Mouse (Mus musculus): ENCODE measurements around the gene Akap13.

Akap13 gene

DNA sequence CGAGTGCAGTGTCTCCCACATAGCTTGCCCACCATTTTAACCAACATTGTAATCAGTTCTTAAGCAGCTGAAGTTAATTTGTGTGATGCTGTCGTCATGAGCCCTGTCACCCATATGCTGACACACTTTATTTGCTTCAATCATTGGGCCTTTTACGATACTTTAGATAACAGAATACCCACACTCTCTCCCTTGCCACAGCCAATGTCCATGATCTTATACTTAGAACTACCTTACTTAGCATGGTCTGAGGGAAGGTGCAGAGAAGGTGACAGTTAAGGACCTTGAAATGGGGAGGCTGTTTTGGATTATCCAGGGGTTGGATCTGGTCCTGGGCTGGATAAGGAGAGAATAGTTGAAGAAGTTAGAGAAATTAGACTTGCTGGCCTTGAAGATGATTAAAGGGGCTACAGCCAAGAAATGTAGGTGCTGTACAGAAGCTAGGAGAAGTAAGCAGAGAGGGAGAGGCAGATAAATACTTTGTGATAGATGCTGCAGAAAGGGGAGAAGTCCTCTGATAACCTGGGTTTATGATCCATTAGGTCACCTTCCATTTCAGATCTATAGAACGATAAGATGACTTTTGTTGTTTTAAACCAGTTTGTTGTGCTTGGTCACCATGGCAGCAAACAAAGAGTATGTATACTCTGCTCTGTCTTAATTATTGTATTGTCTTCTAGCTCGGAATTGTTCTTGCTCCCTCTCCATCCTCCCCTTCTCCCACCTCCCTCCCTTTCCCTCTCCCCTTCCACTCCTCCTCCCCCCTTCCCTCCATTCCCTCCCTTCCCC lies 53.9 kb downstream of the Akap13 start:
- in situ Hi-C loops (cut with MboI; ENCODE audit: low sequenced_read_pairs) = no loop called here

DNA sequence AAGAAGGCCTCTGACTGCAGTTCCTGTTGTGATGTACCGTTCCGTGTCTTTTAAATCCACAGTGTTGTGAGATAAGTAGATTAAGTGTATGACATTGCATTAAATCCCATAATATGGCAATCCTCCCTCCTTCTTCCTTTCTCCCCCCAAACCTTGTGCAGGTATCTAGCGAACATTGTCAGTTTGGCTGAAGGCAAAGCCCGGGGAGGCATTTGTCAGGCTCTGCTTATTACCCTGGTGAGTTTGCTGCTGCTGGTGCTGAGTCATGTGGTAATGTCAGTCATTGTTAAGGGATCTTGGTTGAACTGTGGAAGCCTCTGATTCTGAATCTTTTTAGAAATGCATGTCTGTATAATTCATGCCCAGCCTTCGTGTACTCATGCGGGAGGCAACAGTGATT lies 60.1 kb downstream of the Akap13 start:
- in situ Hi-C loops (cut with MboI; ENCODE audit: low sequenced_read_pairs) = no loop called here

DNA sequence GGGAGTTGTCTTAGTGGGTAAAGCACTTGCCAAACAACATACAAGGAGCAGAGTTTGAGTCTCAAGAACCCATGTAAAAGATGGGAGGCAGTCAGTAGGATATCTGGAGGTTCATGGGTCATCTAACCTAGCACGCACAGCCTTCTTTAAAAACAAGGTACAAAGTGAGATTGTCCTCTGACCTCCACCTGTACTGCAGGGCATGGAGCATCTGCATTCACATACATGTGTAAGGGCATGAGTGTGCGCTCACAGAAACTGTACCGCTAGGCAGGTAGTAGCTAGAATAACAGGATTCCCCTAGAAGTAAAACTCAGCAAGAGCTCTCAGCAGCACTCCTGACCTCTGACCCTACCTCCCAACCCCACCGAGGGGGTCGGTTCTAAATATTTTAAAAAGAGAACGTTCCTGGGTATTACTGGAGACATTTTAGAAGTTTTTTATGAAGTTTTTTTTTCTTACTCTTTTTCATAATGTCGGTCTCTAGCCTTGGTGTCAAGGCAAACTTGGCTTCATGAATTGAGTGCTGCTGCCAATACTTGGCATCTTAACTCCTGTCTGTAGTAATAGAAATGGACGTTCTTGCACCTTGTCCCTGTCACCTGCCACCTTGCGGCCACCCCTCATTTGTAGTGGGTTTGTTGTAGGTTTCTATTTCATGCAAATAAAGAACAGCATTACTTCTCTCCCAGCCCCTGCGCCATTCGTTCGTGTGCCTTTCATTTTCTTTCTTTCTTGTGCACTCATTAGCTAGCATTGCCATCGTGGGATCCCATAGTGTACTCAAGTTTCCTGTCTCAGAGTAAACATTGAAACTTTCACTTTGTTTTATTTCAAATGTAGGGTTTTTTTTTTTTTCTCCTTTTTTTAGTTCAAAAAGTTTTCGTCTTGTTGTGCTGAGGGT lies 61.6 kb downstream of the Akap13 start:
- in situ Hi-C loops (cut with MboI; ENCODE audit: low sequenced_read_pairs) = no loop called here

DNA sequence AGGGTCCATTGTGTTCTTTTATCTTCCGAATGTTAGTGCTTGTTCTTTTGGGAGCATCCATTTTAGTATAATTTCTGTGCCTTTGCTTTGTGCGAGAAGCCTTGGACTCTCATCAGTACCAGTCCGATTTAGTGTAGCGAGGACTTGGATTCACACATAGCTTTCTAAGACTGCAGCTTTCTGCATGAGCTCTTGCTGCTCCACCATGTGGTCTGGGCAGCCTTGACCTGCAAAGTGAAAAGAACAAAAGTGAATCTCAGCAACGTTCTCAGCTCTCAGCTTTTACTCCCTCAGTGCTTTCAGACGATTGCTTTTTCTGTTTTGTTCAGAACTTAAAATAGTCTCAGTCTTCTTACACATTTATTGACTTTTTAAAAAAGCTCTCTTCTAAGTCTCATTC lies 65.2 kb downstream of the Akap13 start:
- in situ Hi-C loops (cut with MboI; ENCODE audit: low sequenced_read_pairs) = no loop called here

DNA sequence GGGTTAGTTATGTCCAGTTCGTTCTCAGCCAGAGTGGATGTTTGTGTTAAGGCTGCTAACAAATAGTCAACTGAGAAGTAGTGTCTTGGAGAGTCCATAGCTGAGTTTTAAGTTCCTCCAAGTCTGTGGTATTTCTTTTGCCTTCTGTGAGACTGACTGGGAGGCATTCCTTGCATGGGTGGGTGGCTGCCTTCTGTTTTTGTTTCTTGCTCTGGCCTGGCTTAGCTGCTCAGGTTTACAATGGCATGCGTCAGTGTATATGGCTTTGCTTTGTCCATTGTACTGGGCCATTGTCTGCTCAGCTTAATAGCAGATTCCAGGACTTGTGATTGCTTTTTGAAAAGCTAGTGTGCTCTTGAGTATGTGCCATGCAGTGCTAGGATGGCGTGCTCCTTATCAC lies 65.9 kb downstream of the Akap13 start:
- in situ Hi-C loops (cut with MboI; ENCODE audit: low sequenced_read_pairs) = no loop called here

DNA sequence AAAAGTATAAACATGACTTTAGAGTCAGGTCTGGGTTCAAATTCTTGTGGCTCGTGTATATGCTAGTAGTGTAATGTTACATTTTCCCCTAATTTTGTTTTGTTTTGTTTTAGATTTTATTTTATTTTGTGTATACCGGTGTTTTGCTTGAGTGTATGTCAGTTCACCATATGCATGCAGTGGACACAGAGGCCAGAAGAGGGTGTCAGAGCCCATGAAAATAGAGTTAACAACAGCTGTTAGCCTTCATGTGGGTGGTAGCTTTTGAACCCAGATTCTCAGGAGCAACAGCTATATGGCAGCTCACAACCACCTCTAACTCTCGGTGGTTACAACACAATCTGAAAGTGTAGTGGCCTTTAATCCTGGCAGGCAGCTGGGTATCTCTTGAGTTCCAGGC lies 66.9 kb downstream of the Akap13 start:
- in situ Hi-C loops (cut with MboI; ENCODE audit: low sequenced_read_pairs) = no loop called here

DNA sequence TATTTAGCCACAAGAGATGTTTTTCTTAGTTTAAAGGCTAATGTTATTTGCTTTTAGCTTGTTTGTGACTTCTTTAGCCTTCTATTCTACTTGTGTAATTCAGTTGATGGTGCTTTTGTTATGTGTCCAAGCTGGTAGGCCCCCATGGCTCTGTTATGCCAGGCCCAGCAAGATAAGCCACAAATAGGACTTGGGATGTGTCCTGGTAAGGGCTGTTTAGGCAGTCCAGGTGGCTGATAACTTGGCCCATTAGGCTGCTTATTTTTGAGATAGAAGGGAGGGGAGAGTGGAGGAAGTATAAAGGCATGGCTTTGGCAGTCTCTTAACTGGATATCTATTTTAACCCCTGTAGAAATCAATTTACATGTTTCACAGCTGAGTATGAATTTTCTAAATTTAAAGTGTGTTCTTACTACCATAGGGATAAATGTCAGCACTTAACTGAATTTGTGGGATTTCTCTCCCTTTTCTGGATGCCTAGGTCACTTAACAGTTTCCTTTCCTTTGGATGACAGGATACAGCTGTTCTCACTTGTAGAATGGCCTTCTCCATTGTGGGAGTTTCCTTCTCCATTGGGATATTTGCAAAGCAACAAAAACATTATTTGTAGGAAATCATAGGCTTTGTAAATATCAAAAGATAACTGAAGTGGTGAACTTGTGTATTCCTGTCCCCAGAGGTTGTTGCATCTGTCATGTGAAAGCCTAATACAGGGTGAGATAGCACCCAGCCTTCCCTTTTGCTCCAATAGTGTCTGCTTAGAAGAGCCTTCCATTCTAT lies 69.6 kb downstream of the Akap13 start:
- in situ Hi-C loops (cut with MboI; ENCODE audit: low sequenced_read_pairs) = no loop called here

DNA sequence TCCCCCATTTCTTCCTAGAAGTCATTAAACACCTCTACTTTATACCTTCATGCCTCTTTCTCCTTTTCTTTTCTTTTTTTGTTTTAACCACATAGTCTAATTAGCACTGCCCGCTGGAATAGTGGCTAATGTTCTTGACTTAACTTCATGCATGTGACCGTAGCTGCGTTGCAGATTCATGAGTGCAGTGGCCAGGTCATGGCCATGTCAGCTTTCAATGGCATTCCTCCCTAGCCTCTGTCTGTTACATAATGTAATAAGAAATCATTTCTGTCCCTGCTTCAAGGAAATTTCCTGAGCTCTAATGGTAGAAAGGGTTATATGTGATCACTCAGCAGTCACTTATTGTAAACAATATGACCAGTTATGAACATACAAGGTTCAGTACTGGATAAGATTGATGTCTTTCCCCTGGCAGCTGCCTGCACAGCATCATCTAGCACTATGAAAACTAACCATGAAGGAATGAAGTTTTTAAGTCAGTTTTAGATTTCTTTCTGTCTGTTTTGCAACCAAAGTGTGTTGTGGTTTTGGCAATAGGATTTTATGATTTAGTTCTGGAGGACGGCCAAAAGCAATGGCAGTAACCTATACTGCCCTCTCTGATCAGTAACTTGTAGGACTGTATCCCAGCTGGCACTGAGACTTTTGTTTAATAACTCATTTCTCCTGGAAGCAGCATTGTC lies 70.5 kb downstream of the Akap13 start:
- in situ Hi-C loops (cut with MboI; ENCODE audit: low sequenced_read_pairs) = no loop called here

DNA sequence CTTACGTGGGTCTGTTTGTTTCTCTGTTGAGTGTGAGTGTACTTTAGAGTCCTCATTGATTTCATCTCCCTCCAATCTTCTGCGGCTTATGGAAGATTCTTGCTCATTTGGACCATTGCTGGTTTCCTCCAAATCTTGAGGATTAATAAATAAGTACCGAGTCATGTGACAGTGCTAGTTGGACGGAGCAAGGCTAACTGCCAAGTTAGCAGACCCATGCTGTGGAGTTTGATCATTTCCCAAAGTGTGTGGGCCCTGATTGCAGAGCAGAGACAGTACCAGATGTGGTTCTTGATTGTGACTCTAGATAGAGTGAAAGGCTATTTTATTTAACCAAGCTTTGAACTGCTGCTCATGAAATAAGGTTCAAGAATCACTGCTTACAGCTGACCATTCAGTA lies 73.4 kb downstream of the Akap13 start:
- in situ Hi-C loops (cut with MboI; ENCODE audit: low sequenced_read_pairs) = no loop called here

DNA sequence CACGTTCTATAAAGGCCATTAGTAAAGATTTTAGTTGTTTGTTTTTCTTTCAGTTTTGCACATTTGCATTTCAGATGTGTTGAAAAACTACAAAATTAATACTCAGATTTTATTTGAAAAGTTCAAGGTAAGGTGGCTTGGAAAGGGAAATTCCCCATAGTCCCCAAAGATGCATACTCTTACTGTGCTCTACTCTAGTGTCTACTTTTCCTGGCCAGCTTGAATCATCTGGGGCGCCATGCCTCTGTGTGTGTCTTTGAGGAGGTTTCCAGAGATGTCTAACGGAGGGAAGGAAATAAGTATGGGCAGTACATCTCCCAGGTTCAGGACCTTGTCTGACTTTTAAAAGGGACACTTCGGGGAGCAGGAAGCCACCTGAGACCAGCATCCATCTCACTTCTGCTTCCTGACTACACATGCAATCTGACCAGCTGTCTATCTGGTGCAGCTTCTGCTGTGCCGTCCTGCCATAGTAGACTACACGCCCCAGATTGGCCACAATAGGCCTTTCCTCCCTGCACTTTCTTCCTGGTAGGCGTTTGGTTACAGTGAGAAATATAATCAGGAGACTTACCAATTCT lies 74.6 kb downstream of the Akap13 start:
- in situ Hi-C loops (cut with MboI; ENCODE audit: low sequenced_read_pairs) = no loop called here

DNA sequence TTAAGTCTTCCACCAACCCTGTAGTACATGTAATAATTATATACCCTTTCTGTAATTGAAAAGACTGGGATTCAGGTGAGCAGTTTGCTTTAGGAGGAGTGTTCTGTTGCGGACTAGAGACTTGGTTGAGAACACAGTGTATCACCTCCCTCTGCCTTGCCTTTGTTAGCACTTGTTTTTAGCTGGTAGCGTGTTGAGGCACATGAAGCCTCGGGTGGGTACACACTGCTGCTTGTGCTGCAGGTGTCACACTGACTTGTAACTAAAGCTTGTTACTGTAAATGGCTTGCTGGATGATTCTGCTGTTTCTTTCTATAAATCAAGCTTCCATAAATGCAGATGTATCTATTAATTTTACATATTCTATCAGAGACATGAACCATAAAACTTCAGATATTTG lies 75.3 kb downstream of the Akap13 start:
- in situ Hi-C loops (cut with MboI; ENCODE audit: low sequenced_read_pairs) = no loop called here

DNA sequence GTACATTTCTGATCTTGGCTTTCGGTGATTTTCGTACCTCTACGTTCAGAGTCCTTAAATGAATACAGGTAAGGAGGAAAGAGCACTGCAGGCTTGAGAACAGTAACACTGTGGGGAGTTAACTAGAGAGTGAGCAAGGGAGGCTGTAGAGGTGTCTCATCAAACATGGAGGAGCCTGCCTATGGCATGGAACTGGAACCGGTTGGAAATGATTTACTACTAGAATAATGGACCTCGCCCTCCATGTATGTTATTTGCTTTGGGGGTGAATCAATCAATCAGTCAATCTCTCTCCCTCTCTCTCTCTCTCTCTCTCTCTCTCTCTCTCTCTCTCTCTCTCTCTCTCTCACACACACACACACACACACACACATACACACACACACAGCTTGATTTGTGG lies 77.7 kb downstream of the Akap13 start:
- in situ Hi-C loops (cut with MboI; ENCODE audit: low sequenced_read_pairs) = no loop called here

DNA sequence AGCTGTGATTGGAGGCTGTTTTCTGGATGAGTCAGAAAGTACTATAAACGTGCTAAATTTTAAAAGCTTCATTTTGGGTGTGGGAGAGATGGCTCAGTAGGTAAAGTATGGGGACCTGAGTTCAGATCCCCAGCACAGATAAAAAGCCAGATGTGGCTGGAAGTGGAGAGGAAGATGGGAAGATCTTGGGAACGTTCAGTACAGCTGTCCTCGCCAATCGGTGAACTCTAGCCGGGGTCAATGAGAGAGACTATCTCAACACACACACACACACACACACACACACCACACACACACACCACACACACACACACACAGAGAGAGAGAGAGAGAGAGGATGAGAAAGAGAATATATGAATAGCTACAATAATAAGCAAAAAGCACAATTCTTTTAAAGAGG lies 81.0 kb downstream of the Akap13 start:
- in situ Hi-C loops (cut with MboI; ENCODE audit: low sequenced_read_pairs) = no loop called here

DNA sequence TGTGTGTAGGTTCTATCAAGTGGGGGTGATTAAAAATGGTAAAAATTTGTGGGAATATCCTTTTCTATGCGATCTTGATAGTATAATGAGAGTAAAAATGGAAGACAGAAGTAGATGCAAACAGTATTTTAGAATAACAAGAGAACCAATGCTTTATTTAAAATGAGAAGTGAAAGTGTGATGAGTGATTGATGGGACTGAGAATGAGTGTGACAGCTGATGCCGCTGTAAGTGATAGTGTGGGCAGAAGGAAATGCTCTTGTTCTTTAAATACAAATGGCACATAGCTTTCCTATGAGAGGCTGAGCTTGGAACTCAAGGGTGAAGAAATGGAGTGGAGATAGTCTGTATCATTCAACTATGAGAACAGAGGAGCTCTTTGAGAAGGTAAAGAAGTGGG lies 82.2 kb downstream of the Akap13 start:
- in situ Hi-C loops (cut with MboI; ENCODE audit: low sequenced_read_pairs) = no loop called here

DNA sequence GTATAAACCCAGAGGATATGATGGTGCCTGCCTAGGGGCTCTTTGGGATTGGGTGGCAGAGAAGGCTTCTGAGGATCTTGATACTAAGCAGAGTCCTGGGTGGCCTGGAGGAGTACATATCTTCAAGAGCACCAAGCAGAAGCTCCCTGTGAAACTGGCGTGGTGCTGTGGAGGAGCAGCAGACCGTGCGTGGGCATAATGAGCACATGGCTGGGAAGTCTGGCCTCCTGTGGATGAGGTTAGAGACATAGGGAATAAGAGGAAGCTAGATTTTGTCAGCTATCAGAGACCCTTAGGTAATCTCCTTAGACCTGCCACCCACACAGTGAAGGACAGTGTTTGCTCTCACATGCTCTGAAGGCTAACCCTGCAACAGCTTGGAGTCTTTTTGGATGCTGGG lies 83.2 kb downstream of the Akap13 start:
- in situ Hi-C loops (cut with MboI; ENCODE audit: low sequenced_read_pairs) = no loop called here

DNA sequence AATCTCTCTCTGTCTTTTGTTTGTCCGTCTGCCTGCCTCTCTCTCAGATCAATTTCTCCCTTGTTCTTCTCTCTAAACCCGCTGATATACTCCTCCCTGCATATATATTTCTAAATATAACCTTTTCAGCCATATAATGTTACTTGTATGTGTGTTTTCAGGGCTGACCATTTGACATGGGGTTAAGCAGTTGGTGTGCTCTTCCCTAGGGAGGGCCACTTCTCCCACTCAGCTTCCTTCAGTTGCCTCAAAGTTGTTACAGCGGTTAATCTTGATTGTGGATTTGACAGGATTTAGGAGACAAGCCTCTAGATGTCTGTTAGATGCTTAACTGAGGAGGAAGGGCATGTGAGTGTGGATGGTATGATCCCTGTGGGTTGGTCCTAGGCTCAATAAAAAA lies 83.8 kb downstream of the Akap13 start:
- in situ Hi-C loops (cut with MboI; ENCODE audit: low sequenced_read_pairs) = no loop called here

DNA sequence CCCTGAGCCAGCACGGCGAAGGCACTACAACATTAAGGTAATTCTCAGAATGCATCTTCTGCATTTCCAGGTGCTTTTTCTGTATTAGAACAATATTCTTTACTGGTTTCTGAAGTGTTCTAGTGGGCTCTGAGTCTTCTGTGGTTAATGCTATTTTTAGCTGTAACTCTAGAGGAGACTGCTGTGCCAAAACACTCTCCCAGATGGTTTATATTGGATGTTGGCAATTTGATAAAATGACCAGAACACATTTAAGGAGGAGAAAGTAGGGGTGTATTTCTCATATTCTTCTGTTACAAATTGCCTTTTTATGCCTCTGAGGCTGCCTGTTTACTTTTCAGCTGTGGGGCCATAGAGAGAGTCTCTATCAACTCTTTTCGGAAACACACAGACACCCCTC lies 94.5 kb downstream of the Akap13 start:
- in situ Hi-C loops (cut with MboI; ENCODE audit: low sequenced_read_pairs) = loop anchor here (10.0 to 25.0 kb wide), 2 partner anchors 175 to 413 kb away; no protein-coding TSS in a partner anchor

DNA sequence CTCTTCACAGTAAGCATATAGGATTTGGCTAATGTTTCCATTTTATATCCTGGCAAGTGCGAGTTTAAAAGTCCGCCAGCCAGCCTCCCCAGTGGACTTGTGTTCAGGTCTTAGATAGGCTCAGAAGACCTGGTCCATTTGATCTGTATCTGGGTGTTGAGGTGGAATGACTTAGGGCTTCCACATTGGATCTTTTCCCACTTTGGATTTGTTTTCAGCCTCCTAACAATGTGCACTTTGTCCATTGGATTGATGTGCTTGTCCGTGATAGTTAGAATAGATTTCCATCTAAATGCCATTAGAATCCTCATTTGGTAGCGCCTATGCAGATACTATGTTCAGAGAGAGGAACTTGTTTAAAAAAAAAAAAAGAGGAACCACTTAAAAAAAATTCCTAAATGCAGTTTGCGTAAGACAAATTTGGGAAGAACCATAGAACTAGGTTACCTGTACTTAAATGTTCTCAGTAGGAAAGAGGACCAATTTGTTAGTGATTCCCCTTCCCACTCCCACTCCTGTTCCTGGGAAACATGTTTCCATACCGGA lies 95.5 kb downstream of the Akap13 start:
- in situ Hi-C loops (cut with MboI; ENCODE audit: low sequenced_read_pairs) = loop anchor here (10.0 to 25.0 kb wide), 2 partner anchors 176 to 414 kb away; no protein-coding TSS in a partner anchor

DNA sequence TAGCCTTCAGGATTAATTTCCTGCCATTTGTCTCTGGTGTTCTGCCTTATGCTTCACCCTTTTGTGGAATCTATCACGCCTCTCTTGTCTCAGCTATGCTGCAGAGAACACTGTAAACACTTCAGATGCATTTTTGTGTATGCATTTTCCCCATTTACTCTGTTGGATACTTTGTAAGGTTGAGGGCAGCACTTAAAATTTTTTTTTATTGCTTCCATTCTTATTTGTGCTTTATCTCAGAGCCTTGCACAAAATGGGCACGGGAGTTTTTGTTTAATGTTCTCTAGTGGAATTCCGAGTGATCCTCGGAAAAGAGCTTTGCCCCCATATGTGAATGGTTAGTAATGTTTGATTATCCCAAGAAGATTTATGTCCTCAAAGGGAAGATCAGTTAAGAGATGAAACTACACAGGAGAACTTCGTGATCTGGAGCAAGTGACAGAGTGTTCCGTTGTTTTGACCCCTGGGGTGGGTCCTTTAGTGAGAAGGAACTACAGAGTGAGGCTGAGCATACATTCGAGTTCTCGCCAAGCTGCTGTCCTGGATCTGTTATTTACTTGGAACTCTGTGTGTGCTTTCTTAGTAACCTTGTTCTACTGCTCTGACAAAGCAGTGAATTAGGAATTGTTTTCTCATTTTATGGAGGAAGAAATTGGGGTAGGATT lies 97.8 kb downstream of the Akap13 start:
- in situ Hi-C loops (cut with MboI; ENCODE audit: low sequenced_read_pairs) = loop anchor here (10.0 to 25.0 kb wide), 2 partner anchors 178 to 416 kb away; no protein-coding TSS in a partner anchor
